Mouse (Mus musculus) kidney, embryonic 16.5 days (tissue): ENCODE data around the gene Tnfsf10. TPM values are rescaled to one million over a fixed set of nuclear protein-coding genes. Genes with fewer than 3 reads are reported as not detected.
"Not testable (repeated sequence)": the region's sequence is repeated elsewhere in the genome, so short reads cannot be mapped to it uniquely, and the experiment has no call there.

Experiments used
- ATAC-seq: fragments of 200-750 bp; cut with Nextera tagmentation; 2 replicates; pipeline ENCODE4 v1.8.0; 2017; ENCODE audit warnings: moderate TSS enrichment; ENCODE audit not compliant: low FRiP score, low TSS enrichment
- H3K27ac ChIP-seq: fragments of 300-500 bp; sonication (generic); 2 replicates; pipeline ENCODE4 v1.5.1; 2014; ENCODE audit warnings: low read length
- H3K27me3 ChIP-seq: fragments of 300-500 bp; sonication (generic); 2 replicates; pipeline ENCODE4 v1.6.1; 2014; ENCODE audit warnings: low read length, control low read depth, mixed read lengths; ENCODE audit not compliant: insufficient read depth
- H3K36me3 ChIP-seq: fragments of 300-500 bp; sonication (generic); 2 replicates; pipeline ENCODE4 v1.6.1; 2014; ENCODE audit warnings: low read length, control low read depth, mixed read lengths; ENCODE audit not compliant: insufficient read depth
- H3K4me1 ChIP-seq: fragments of 300-500 bp; sonication (generic); 2 replicates; pipeline ENCODE4 v1.6.1; 2014; ENCODE audit warnings: low read length, control low read depth, mixed read lengths; ENCODE audit not compliant: insufficient read depth
- H3K4me2 ChIP-seq: fragments of 300-500 bp; sonication (generic); replicated peaks from 2 replicates; pipeline ENCODE4 v1.6.1; 2014; ENCODE audit warnings: low read depth, low read length
- H3K4me3 ChIP-seq: fragments of 300-500 bp; sonication (generic); 2 replicates; pipeline ENCODE4 v1.5.1; 2014; ENCODE audit warnings: mild to moderate bottlenecking, low read length
- H3K9ac ChIP-seq: fragments of 300-500 bp; sonication (generic); replicated peaks from 2 replicates; pipeline ENCODE4 v1.6.1; 2014; ENCODE audit warnings: low read length
- H3K9me3 ChIP-seq: fragments of 300-500 bp; sonication (generic); 2 replicates; pipeline ENCODE4 v1.6.1; 2016; ENCODE audit warnings: low read length, control low read depth
- WGBS: fragments of 180-500 bp; shearing (Covaris S2); extraction: QIAGEN DNeasy Blood & Tissue Kit; methylation state at CpG from one replicate; pipeline ENCODE4 v1.1.7; 2014; 5-methylcytosine and 5-hydroxymethylcytosine counted together
- polyA plus RNA-seq: library from polyadenylated mRNA; unstranded; fragments of >200 nt; fragmentation: Nextera tagmentation; extraction: Ambion mirVana; gene quantifications from 2 replicates; pipeline ENCODE4 v1.2.1, GENCODE M21; 2015

The Tnfsf10 gene
- 0.81 and 0.95 TPM in 2 replicates for polyA plus RNA-seq

- Histone ChIP-seq H3K27me3 (no peaks in the 10 kb centered on the region), H3K27ac (peak within 1 kb of the TSS; percentile 3; the same call in 1 of the 2 replicates), H3K36me3 (no peaks in the 10 kb centered on the region), H3K4me2 (peak within 1 kb of the TSS; percentile 16), H3K4me3 (peak within 1 kb of the TSS; percentile 5), H3K9me3 (no peaks in the 10 kb centered on the region), H3K4me1 (0 out of 2 replicates have a peak, but pooled peaks cover 3% of the 10 kb centered on the region), H3K9ac (no peak within 1 kb of the TSS; the same call in 1 of the 2 replicates)
- WGBS = 63% methylated on average over 9 of the region's 9 CpGs
- peak; percentile 46; the same call in 1 of the 2 replicates for ATAC-seq
Measured at GRCm38 (mm10) chr3:27316559-27317287, at the start of gene Tnfsf10. Tnfsf10 (plus strand) TSS chr3:27317028.

- WGBS = 61% methylated on average over 5 of the region's 5 CpGs
- Histone ChIP-seq H3K36me3 (no peaks in the 10 kb centered on the region), H3K4me3 (no peak overlapping the region), H3K27me3 (no peaks in the 10 kb centered on the region), H3K4me2 (no peak overlapping the region), H3K4me1 (peaks cover 15% of the 10 kb centered on the region), H3K9me3 (no peaks in the 10 kb centered on the region), H3K9ac (no peak overlapping the region), H3K27ac (peak overlapping the region; percentile 17)
- no peak for ATAC-seq
Measured at GRCm38 (mm10) chr3:27267327-27267726, 49.5 kb upstream of the Tnfsf10 start.

GRCm38 (mm10) chr3:27267887-27268286 lies 48.9 kb upstream of the Tnfsf10 start:
- peak overlapping the region; percentile 17 for H3K27ac ChIP-seq
- no peak overlapping the region for H3K9ac ChIP-seq
- no peaks in the 10 kb centered on the region for H3K27me3 ChIP-seq
- WGBS = 45% methylated on average over 4 of the region's 4 CpGs
- H3K4me1 ChIP-seq = peaks cover 19% of the 10 kb centered on the region
- no peak overlapping the region for H3K4me3 ChIP-seq
- H3K9me3 ChIP-seq = no peaks in the 10 kb centered on the region
- H3K4me2 ChIP-seq = no peak overlapping the region
- H3K36me3 ChIP-seq = no peaks in the 10 kb centered on the region
- peak; percentile 65; the same call in 1 of the 2 replicates for ATAC-seq

GRCm38 (mm10) chr3:27269151-27269550 lies 47.7 kb upstream of the Tnfsf10 start:
- H3K36me3 ChIP-seq = no peaks in the 10 kb centered on the region
- peak overlapping the region; percentile 80; the same call in 1 of the 2 replicates for H3K27ac ChIP-seq
- no peak overlapping the region for H3K4me3 ChIP-seq
- WGBS = 55% methylated on average over 4 of the region's 4 CpGs
- H3K9ac ChIP-seq = no peak overlapping the region
- no peak overlapping the region for H3K4me2 ChIP-seq
- H3K27me3 ChIP-seq = no peaks in the 10 kb centered on the region
- H3K9me3 ChIP-seq = no peaks in the 10 kb centered on the region
- no peak for ATAC-seq
- peaks cover 31% of the 10 kb centered on the region for H3K4me1 ChIP-seq

GRCm38 (mm10) chr3:27270160-27270962 lies 46.5 kb upstream of the Tnfsf10 start:
- H3K4me2 ChIP-seq = no peak overlapping the region
- 15% methylated on average over 11 of the region's 11 CpGs for WGBS
- H3K9me3 ChIP-seq = no peaks in the 10 kb centered on the region
- H3K27me3 ChIP-seq = no peaks in the 10 kb centered on the region
- H3K36me3 ChIP-seq = no peaks in the 10 kb centered on the region
- ATAC-seq = peak; percentile 49; the same call in 1 of the 2 replicates
- H3K9ac ChIP-seq = peak overlapping the region; percentile 47; the same call in 1 of the 2 replicates
- no peak overlapping the region for H3K4me3 ChIP-seq
- peak overlapping the region; percentile 59 for H3K27ac ChIP-seq
- peaks cover 32% of the 10 kb centered on the region for H3K4me1 ChIP-seq

- Histone ChIP-seq H3K9ac (no peak overlapping the region; the same call in 1 of the 2 replicates), H3K9me3 (no peaks in the 10 kb centered on the region), H3K27ac (peak overlapping the region; percentile 93), H3K27me3 (no peaks in the 10 kb centered on the region), H3K4me2 (peak overlapping the region; percentile 5; the same call in 1 of the 2 replicates), H3K4me3 (no peak overlapping the region), H3K4me1 (peaks cover 32% of the 10 kb centered on the region), H3K36me3 (no peaks in the 10 kb centered on the region)
- WGBS = 11% methylated on average over 7 of the region's 7 CpGs
- peak; percentile 80 for ATAC-seq
Measured at GRCm38 (mm10) chr3:27272926-27273745, 43.7 kb upstream of the Tnfsf10 start.

GRCm38 (mm10) chr3:27279286-27279925 lies 37.4 kb upstream of the Tnfsf10 start:
- WGBS = 88% methylated on average over 11 of the region's 14 CpGs
- H3K4me3 ChIP-seq, ATAC-seq, H3K9ac ChIP-seq, H3K4me2 ChIP-seq, H3K9me3 ChIP-seq, H3K36me3 ChIP-seq, H3K27me3 ChIP-seq: not testable (repeated sequence)
- Histone ChIP-seq H3K27ac (peak overlapping the region; percentile 64), H3K4me1 (peaks cover 34% of the 10 kb centered on the region)

GRCm38 (mm10) chr3:27280280-27280749 lies 36.5 kb upstream of the Tnfsf10 start:
- Histone ChIP-seq H3K27ac (peak overlapping the region; percentile 74), H3K9ac (no peak overlapping the region), H3K4me1 (peaks cover 35% of the 10 kb centered on the region), H3K4me3 (no peak overlapping the region), H3K27me3 (no peaks in the 10 kb centered on the region), H3K36me3 (no peaks in the 10 kb centered on the region), H3K4me2 (no peak overlapping the region), H3K9me3 (no peaks in the 10 kb centered on the region)
- WGBS = 35% methylated on average over 11 of the region's 11 CpGs
- peak; percentile 60 for ATAC-seq
